Mouse (Mus musculus) liver, embryonic 16.5 days (tissue): ENCODE results near the gene Apoc4. TPM values are rescaled to one million over a fixed set of nuclear protein-coding genes. Genes with fewer than 3 reads are reported as not detected.

Experiments
- ATAC-seq: fragments of 200-750 bp; cut with Nextera tagmentation; 2 replicates; pipeline ENCODE4 v1.8.0; 2017; ENCODE audit warnings: low read depth, mild to moderate bottlenecking, moderate number of reproducible peaks, moderate library complexity
- H3K27ac ChIP-seq: fragments of 300-500 bp; sonication (generic); 2 replicates; pipeline ENCODE4 v1.5.1; 2014; ENCODE audit warnings: mild to moderate bottlenecking, low read length
- H3K27me3 ChIP-seq: fragments of 300-500 bp; sonication (generic); 2 replicates; pipeline ENCODE4 v1.6.1; 2014; ENCODE audit warnings: low read depth, low read length, mixed read lengths; ENCODE audit not compliant: control insufficient read depth, insufficient read depth
- H3K36me3 ChIP-seq: fragments of 300-500 bp; sonication (generic); 2 replicates; pipeline ENCODE4 v1.6.1; 2014; ENCODE audit warnings: mild to moderate bottlenecking; ENCODE audit not compliant: control insufficient read depth, insufficient read depth
- H3K4me1 ChIP-seq: fragments of 300-500 bp; sonication (generic); 2 replicates; pipeline ENCODE4 v1.6.1; 2014; ENCODE audit warnings: low read depth, low read length, mixed read lengths; ENCODE audit not compliant: control insufficient read depth
- H3K4me2 ChIP-seq: fragments of 300-500 bp; sonication (generic); 2 replicates; pipeline ENCODE4 v1.6.1; 2014; ENCODE audit warnings: low read depth, low read length, mixed read lengths
- H3K4me3 ChIP-seq: fragments of 300-500 bp; sonication (generic); 2 replicates; pipeline ENCODE4 v1.5.1; 2014; ENCODE audit warnings: low read depth, mild to moderate bottlenecking, low read length
- H3K9ac ChIP-seq: fragments of 300-500 bp; sonication (generic); 2 replicates; pipeline ENCODE4 v1.6.1; 2014; ENCODE audit warnings: low read depth, low read length
- H3K9me3 ChIP-seq: fragments of 300-500 bp; sonication (generic); replicated peaks from 2 replicates; pipeline ENCODE4 v1.6.1; 2016; ENCODE audit warnings: low read length; ENCODE audit not compliant: control insufficient read depth
- WGBS: fragments of 180-500 bp; shearing (Covaris S2); extraction: QIAGEN DNeasy Blood & Tissue Kit; methylation state at CpG from one replicate; pipeline ENCODE4 v1.1.7; 2014; ENCODE audit not compliant: insufficient replicate concordance; 5-methylcytosine and 5-hydroxymethylcytosine counted together
- polyA plus RNA-seq: library from polyadenylated mRNA; unstranded; fragments of >200 nt; fragmentation: Nextera tagmentation; extraction: Ambion mirVana; gene quantifications from 2 replicates; pipeline ENCODE4 v1.2.1, GENCODE M21; 2015

Gene Apoc4
- polyA plus RNA-seq, 1 experiment from 2014 or later = 488 TPM

- H3K27me3 ChIP-seq = no peaks in the 10 kb centered on the region
- peaks cover 25% of the 10 kb centered on the region for H3K4me1 ChIP-seq
- no peak for ATAC-seq
- H3K27ac ChIP-seq = 0 out of 2 replicates have a peak overlapping the region, but pooled peaks have one; percentile 71
- H3K4me2 ChIP-seq = peak overlapping the region; percentile 87
- 0 out of 2 replicates have a peak, but pooled peaks cover 2% of the 10 kb centered on the region for H3K36me3 ChIP-seq
- H3K4me3 ChIP-seq = peak overlapping the region; percentile 98
- WGBS = 13% methylated on average over 8 of the region's 8 CpGs
- peak overlapping the region; percentile 97 for H3K9ac ChIP-seq
- no peaks in the 10 kb centered on the region for H3K9me3 ChIP-seq
Observed at GRCm38 (mm10) chr7:19663940-19664339, 17.3 kb downstream of the Apoc4 start.

- Histone ChIP-seq H3K9ac (no peak overlapping the region), H3K4me1 (peaks cover 10% of the 10 kb centered on the region), H3K27me3 (no peaks in the 10 kb centered on the region), H3K4me2 (no peak overlapping the region), H3K36me3 (peaks cover 20% of the 10 kb centered on the region), H3K4me3 (no peak overlapping the region), H3K9me3 (no peaks in the 10 kb centered on the region), H3K27ac (no peak overlapping the region)
- 93% methylated on average over 2 of the region's 2 CpGs for WGBS
- ATAC-seq = no peak
Observed at GRCm38 (mm10) chr7:19652614-19653013, 28.7 kb downstream of the Apoc4 start.

GRCm38 (mm10) chr7:19651063-19651786 lies 30.1 kb downstream of the Apoc4 start:
- WGBS = 48% methylated on average over 6 of the region's 6 CpGs
- H3K4me2 ChIP-seq = peak overlapping the region; percentile 11; the same call in 1 of the 2 replicates
- peaks cover 10% of the 10 kb centered on the region for H3K4me1 ChIP-seq
- peak overlapping the region; percentile 12; the same call in 1 of the 2 replicates for H3K27ac ChIP-seq
- no peaks in the 10 kb centered on the region for H3K27me3 ChIP-seq
- H3K4me3 ChIP-seq = no peak overlapping the region
- no peak overlapping the region for H3K9ac ChIP-seq
- H3K36me3 ChIP-seq = peaks cover 20% of the 10 kb centered on the region
- ATAC-seq = peak; percentile 50; the same call in 1 of the 2 replicates
- no peaks in the 10 kb centered on the region for H3K9me3 ChIP-seq

GRCm38 (mm10) chr7:19641223-19641622 lies 40.1 kb downstream of the Apoc4 start:
- Histone ChIP-seq H3K4me3 (no peak overlapping the region), H3K9ac (no peak overlapping the region), H3K27me3 (no peaks in the 10 kb centered on the region), H3K4me2 (no peak overlapping the region), H3K9me3 (no peaks in the 10 kb centered on the region), H3K27ac (no peak overlapping the region), H3K36me3 (peaks cover 47% of the 10 kb centered on the region), H3K4me1 (no peaks in the 10 kb centered on the region)
- WGBS = 76% methylated on average over 4 of the region's 4 CpGs
- ATAC-seq = no peak

- no peak overlapping the region for H3K4me3 ChIP-seq
- no peak for ATAC-seq
- peaks cover 40% of the 10 kb centered on the region for H3K36me3 ChIP-seq
- 74% methylated on average over 11 of the region's 11 CpGs for WGBS
- no peak overlapping the region for H3K9ac ChIP-seq
- H3K27me3 ChIP-seq = no peaks in the 10 kb centered on the region
- H3K4me2 ChIP-seq = no peak overlapping the region
- no peak overlapping the region for H3K27ac ChIP-seq
- H3K9me3 ChIP-seq = no peaks in the 10 kb centered on the region
- H3K4me1 ChIP-seq = peaks cover 25% of the 10 kb centered on the region
Observed at GRCm38 (mm10) chr7:19635074-19635827, 46.0 kb downstream of the Apoc4 start.

DNA sequence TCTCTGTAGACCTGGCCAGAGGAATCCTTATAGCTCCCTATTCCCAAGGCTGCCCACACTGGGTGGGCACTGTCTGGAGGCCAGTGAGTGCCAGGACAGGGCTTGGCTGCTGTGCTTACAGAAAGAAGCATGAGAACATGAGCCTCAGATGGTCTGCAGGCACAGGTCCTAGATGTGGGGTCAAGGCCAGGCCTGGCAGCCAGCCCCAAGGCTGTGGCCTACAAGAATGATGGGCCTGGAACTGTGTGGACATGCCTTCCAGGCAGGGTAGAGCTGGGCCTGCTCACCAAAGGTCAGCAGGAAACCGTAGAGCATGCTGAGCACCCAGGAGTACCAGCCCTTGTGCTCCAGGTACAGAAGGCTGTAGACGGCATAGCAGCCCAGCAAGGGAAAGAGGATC lies 46.7 kb downstream of the Apoc4 start:
- Histone ChIP-seq H3K36me3 (peaks cover 36% of the 10 kb centered on the region), H3K9ac (no peak overlapping the region), H3K4me1 (peaks cover 27% of the 10 kb centered on the region), H3K4me2 (no peak overlapping the region), H3K27me3 (no peaks in the 10 kb centered on the region), H3K27ac (no peak overlapping the region), H3K4me3 (no peak overlapping the region), H3K9me3 (no peaks in the 10 kb centered on the region)
- WGBS = 87% methylated on average over 2 of the region's 2 CpGs
- ATAC-seq = no peak

GRCm38 (mm10) chr7:19633855-19634254 lies 47.4 kb downstream of the Apoc4 start:
- H3K27me3 ChIP-seq = no peaks in the 10 kb centered on the region
- no peak overlapping the region for H3K4me3 ChIP-seq
- H3K27ac ChIP-seq = no peak overlapping the region
- ATAC-seq = no peak
- WGBS = 82% methylated on average over 15 of the region's 15 CpGs
- H3K9ac ChIP-seq = no peak overlapping the region
- H3K4me1 ChIP-seq = peaks cover 33% of the 10 kb centered on the region
- H3K9me3 ChIP-seq = no peaks in the 10 kb centered on the region
- H3K36me3 ChIP-seq = peaks cover 33% of the 10 kb centered on the region
- H3K4me2 ChIP-seq = no peak overlapping the region

- Histone ChIP-seq H3K36me3 (peaks cover 33% of the 10 kb centered on the region), H3K4me2 (peak overlapping the region; percentile 24; the same call in 1 of the 2 replicates), H3K9me3 (no peaks in the 10 kb centered on the region), H3K27me3 (no peaks in the 10 kb centered on the region), H3K9ac (no peak overlapping the region), H3K4me1 (peaks cover 37% of the 10 kb centered on the region), H3K27ac (peak overlapping the region; percentile 50), H3K4me3 (no peak overlapping the region)
- ATAC-seq = no peak
- WGBS = 81% methylated on average over 17 of the region's 17 CpGs
Observed at GRCm38 (mm10) chr7:19633197-19633596, 48.1 kb downstream of the Apoc4 start.

DNA sequence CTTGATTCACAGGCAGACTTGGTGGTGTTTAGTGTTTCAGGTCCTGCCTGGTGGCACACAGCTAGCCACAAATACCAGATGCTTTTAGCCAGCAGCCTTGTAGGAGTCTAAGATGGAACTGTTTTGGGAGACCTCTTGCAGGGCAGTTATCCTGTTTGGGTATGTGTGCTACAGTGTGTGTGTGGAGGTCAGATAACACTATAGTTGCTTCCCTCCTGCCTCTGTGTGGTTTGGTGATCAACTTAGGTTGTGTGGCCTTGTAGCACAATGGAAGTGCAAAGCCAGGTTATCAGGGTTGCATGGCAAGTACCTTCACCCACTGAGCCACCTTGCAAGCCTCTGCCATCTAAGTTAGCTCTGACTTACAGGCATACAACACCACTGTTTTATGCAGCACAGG lies 48.6 kb downstream of the Apoc4 start:
- H3K27me3 ChIP-seq = no peaks in the 10 kb centered on the region
- peaks cover 39% of the 10 kb centered on the region for H3K4me1 ChIP-seq
- H3K9ac ChIP-seq = no peak overlapping the region
- peaks cover 31% of the 10 kb centered on the region for H3K36me3 ChIP-seq
- peak; percentile 47 for ATAC-seq
- H3K4me3 ChIP-seq = no peak overlapping the region
- H3K9me3 ChIP-seq = no peaks in the 10 kb centered on the region
- H3K27ac ChIP-seq = peak overlapping the region; percentile 50
- H3K4me2 ChIP-seq = peak overlapping the region; percentile 24
